Mouse (Mus musculus) CH12.LX (cell line): ENCODE data around the gene Nlrp6. TPM values are rescaled to one million over a fixed set of nuclear protein-coding genes. Genes with fewer than 3 reads are reported as not detected.

Source experiments
- DNase-seq: peaks from one replicate; pipeline ENCODE4 v3.0.0-alpha.2; 2013; ENCODE audit errors: extremely low read depth
- H3K27ac ChIP-seq: 2 replicates; pipeline ENCODE4 v1.5.1; 2012; ENCODE audit warnings: low read depth, mild to moderate bottlenecking, control low read depth, moderate library complexity; ENCODE audit not compliant: insufficient read depth
- H3K27me3 ChIP-seq: replicated peaks from 2 replicates; pipeline ENCODE3; 2012; ENCODE audit warnings: inconsistent platforms
- H3K36me3 ChIP-seq, 2 experiments: replicated peaks in 1 of 2; 2 replicates each; pipeline versions ENCODE3 to v1.6.1; 2012; ENCODE audit warnings: inconsistent platforms in 1 of 2, low read length in 1 of 2, mild to moderate bottlenecking in 1 of 2, mixed read lengths in 1 of 2, moderate library complexity in 1 of 2; ENCODE audit not compliant: control insufficient read depth in 1 of 2, insufficient read depth in 1 of 2
- H3K4me1 ChIP-seq, 2 experiments: 2 replicates each; pipeline ENCODE4 v1.6.1; 2012; ENCODE audit warnings: inconsistent platforms in 1 of 2, moderate library complexity in 1 of 2; ENCODE audit not compliant: insufficient read depth in 2 of 2, control insufficient read depth in 1 of 2
- H3K4me2 ChIP-seq: 2 replicates; pipeline ENCODE4 v1.6.1; 2012; ENCODE audit warnings: low read depth, mild to moderate bottlenecking, control low read depth; ENCODE audit not compliant: poor library complexity, insufficient read depth, severe bottlenecking
- H3K4me3 ChIP-seq, 3 experiments: fragments of 150-350 bp in 1 of 3; sonication (generic) in 1 of 3; replicated peaks in 1 of 3; 2 replicates each; pipeline versions ENCODE3 to v1.5.1; 2011 to 2012; ENCODE audit warnings: low read depth in 2 of 3, low read length in 2 of 3, mild to moderate bottlenecking in 2 of 3, moderate library complexity in 2 of 3, control low read depth in 1 of 3, improper control_type of control experiment in 1 of 3, inconsistent platforms in 1 of 3, mixed read lengths in 1 of 3; ENCODE audit not compliant: poor library complexity in 1 of 3
- H3K79me2 ChIP-seq: replicated peaks from 2 replicates; pipeline ENCODE4 v1.6.1; 2012; ENCODE audit warnings: mild to moderate bottlenecking, moderate library complexity; ENCODE audit not compliant: control insufficient read depth, poor library complexity, insufficient read depth, severe bottlenecking; ENCODE audit errors: extremely low read depth
- H3K9ac ChIP-seq: 2 replicates; pipeline ENCODE4 v1.6.1; 2012; ENCODE audit warnings: low read depth, mild to moderate bottlenecking, control low read depth, moderate library complexity; ENCODE audit not compliant: insufficient read depth
- H3K9me3 ChIP-seq: replicated peaks from 2 replicates; pipeline ENCODE3; 2012; ENCODE audit warnings: low read length, inconsistent platforms, mixed read lengths
- BHLHE40 ChIP-seq: IDR thresholded peaks from 2 replicates; pipeline ENCODE4 v1.6.1; 2011; ENCODE audit warnings: mild to moderate bottlenecking, low read depth, low read length, improper control_type of control experiment
- CHD1 ChIP-seq: IDR thresholded peaks from 2 replicates; pipeline ENCODE4 v1.6.1; 2012; ENCODE audit warnings: low read depth, low read length, improper control_type of control experiment, inconsistent platforms
- CTCF ChIP-seq, 2 experiments: IDR thresholded peaks in 1 of 2; conservative IDR thresholded peaks in 1 of 2; 2 replicates each; pipeline ENCODE4 v1.5.1; 2011 to 2012; ENCODE audit warnings: low read depth in 2 of 2, low read length in 2 of 2, improper control_type of control experiment in 1 of 2, inconsistent platforms in 1 of 2, mild to moderate bottlenecking in 1 of 2, moderate library complexity in 1 of 2
- HCFC1 ChIP-seq: IDR thresholded peaks from 2 replicates; pipeline ENCODE4 v1.6.1; 2012; ENCODE audit warnings: low read depth, mild to moderate bottlenecking, inconsistent platforms, low read length, improper control_type of control experiment
- IRF4 ChIP-seq: IDR thresholded peaks from 2 replicates; pipeline ENCODE4 v1.6.1; 2014; ENCODE audit warnings: low read depth, mild to moderate bottlenecking, inconsistent platforms, low read length, improper control_type of control experiment
- JUN ChIP-seq: IDR thresholded peaks from 2 replicates; pipeline ENCODE4 v1.6.1; 2011; ENCODE audit warnings: low read depth, mild to moderate bottlenecking, low read length, improper control_type of control experiment, moderate library complexity; ENCODE audit not compliant: insufficient read depth
- KAT2A ChIP-seq: IDR thresholded peaks from 2 replicates; pipeline ENCODE4 v1.6.1; 2012; ENCODE audit warnings: low read length, improper control_type of control experiment, inconsistent platforms; ENCODE audit not compliant: insufficient replicate concordance
- MAFK ChIP-seq: IDR thresholded peaks from 2 replicates; pipeline ENCODE4 v1.6.1; 2011; ENCODE audit warnings: low read length, improper control_type of control experiment; ENCODE audit not compliant: insufficient replicate concordance
- MAZ ChIP-seq: IDR thresholded peaks from 2 replicates; pipeline ENCODE4 v1.6.1; 2012; ENCODE audit warnings: low read depth, mild to moderate bottlenecking, inconsistent platforms, low read length, improper control_type of control experiment, moderate library complexity
- MEF2A ChIP-seq: IDR thresholded peaks from 2 replicates; pipeline ENCODE4 v1.6.1; 2014; ENCODE audit warnings: low read depth, mild to moderate bottlenecking, inconsistent platforms, low read length, improper control_type of control experiment, borderline replicate concordance
- MXI1 ChIP-seq: IDR thresholded peaks from 2 replicates; pipeline ENCODE4 v1.6.1; 2011; ENCODE audit warnings: mild to moderate bottlenecking, low read depth, low read length, improper control_type of control experiment
- MYC ChIP-seq: IDR thresholded peaks from 2 replicates; pipeline ENCODE4 v1.6.1; 2011; ENCODE audit warnings: low read depth, mild to moderate bottlenecking, improper control_type of control experiment, low read length
- UBTF ChIP-seq: IDR thresholded peaks from 2 replicates; pipeline ENCODE4 v1.6.1; 2012; ENCODE audit warnings: low read depth, mild to moderate bottlenecking, inconsistent platforms, low read length, improper control_type of control experiment, moderate library complexity
- ZMIZ1 ChIP-seq: IDR thresholded peaks from 2 replicates; pipeline ENCODE4 v1.6.1; 2012; ENCODE audit warnings: low read depth, mild to moderate bottlenecking, inconsistent platforms, low read length, improper control_type of control experiment
- dilution Hi-C: fragments of 300-500 bp; cut with MboI; formaldehyde crosslinking; loops from 2 replicates; pipeline ENCODE4 v1.14.3; 2020; ENCODE audit warnings: low sequenced_read_pairs; ENCODE audit not compliant: extremely low pct_unique_long_range_greater_than_20kb, extremely low pct_ligation_motif_present
- in situ Hi-C: fragments of 300-500 bp; cut with MboI; formaldehyde crosslinking; loops from 3 replicates; pipeline ENCODE4 v1.14.3; 2019; ENCODE audit warnings: low sequenced_read_pairs, low pct_ligation_motif_present, low pct_unique_long_range_greater_than_20kb, mixed read lengths
- polyA plus RNA-seq: library from polyadenylated mRNA; unstranded; fragments of >175 nt; gene quantifications from 2 replicates; pipeline ENCODE4 v1.2.1, GENCODE M21; 2012; ENCODE audit warnings: low read depth; ENCODE audit not compliant: insufficient read length
- total RNA-seq, 2 experiments: library from RNA; depleted of rRNA; stranded (reverse); fragments of 300-350 nt in 1 of 2; fragments of >200 nt in 1 of 2; gene quantifications; 2 replicates each; pipeline ENCODE4 v1.2.3; 2012 to 2014

The Nlrp6 gene
- total and polyA plus RNA-seq, 3 experiments = 0.14 to 0.21 TPM; not detected in 1

DNA sequence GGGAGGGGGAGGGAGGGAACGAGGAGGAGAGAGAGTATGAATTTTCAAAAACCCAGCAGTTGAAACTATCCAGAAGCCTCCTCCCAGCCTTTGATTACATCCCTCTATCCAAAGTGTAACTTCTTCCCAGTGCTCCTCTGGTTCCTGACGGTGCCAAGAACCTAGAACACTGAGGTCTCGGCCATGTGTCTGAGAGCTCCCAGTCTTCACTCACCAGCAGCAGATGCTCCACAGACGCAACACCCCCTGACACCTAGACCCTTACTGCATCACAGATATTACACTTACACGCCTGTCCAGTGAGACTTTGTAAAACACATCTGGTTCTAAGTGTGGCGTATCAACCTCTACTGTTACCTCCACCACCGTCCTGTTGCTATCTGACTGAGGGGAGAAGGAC lies 31.7 kb downstream of the Nlrp6 start:
- no peak overlapping the region for H3K27ac ChIP-seq
- no peak overlapping the region for H3K9ac ChIP-seq
- dilution Hi-C loops (no loop called here), in situ Hi-C loops (no loop called here)
- H3K4me3 ChIP-seq = no peak overlapping the region
- DNase-seq = no peak
- H3K9me3 ChIP-seq = no peaks in the 10 kb centered on the region
- H3K4me2 ChIP-seq = no peak overlapping the region
- no peaks in the 10 kb centered on the region for H3K27me3 ChIP-seq
- H3K36me3 ChIP-seq = peaks cover 20 to 64% of the 10 kb centered on the region in 2 experiments
- TF ChIP-seq MAFK = no peak
- TF ChIP-seq KAT2A = no peak
- no peak for TF ChIP-seq IRF4
- TF ChIP-seq MAZ = no peak
- no peak for TF ChIP-seq MYC
- no peak for TF ChIP-seq BHLHE40
- peaks cover 5% of the 10 kb centered on the region; the same call in 1 of the 2 replicates for H3K79me2 ChIP-seq
- peaks cover 3 to 61% of the 10 kb centered on the region in 2 experiments for H3K4me1 ChIP-seq

DNA sequence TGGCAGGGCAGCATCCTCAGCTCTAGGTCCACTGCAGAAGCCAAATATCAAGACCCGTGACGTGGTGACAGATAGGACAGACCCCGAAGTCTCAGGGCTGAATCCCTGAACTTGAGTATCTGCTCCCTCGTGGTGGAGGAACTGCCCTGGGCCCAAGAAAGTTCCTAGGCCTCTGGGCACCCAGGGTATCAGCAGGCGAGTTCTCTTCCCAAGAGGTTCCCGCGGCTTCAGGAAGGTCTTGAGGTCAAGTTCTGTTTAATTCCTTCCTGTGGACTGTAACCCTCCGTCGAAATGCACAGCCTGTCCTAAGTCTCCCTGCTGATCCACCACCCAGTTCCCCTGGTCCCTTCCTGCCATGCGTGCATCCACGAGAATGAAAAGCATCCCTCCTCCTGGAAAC lies 32.4 kb downstream of the Nlrp6 start:
- Histone ChIP-seq H3K9me3 (no peaks in the 10 kb centered on the region), H3K4me2 (no peak overlapping the region), H3K4me3 (no peak overlapping the region), H3K4me1 (peaks cover 3 to 55% of the 10 kb centered on the region in 2 experiments), H3K27ac (no peak overlapping the region), H3K9ac (no peak overlapping the region), H3K79me2 (peaks cover 5% of the 10 kb centered on the region; the same call in 1 of the 2 replicates), H3K27me3 (no peaks in the 10 kb centered on the region), H3K36me3 (peaks cover 13 to 57% of the 10 kb centered on the region in 2 experiments)
- TF ChIP-seq MYC (no peak), JUN (no peak), ZMIZ1 (no peak), MAFK (no peak), MEF2A (no peak), CHD1 (no peak), UBTF (no peak), CTCF (conservative IDR thresholded peaks at IDR 0.05 in 1 of 2, IDR thresholded peaks at IDR 0.05 in 1 of 2; ENCODE audit: low read depth in 2 of 2, low read length in 2 of 2) (no peak), MXI1 (no peak), HCFC1 (no peak)
- dilution Hi-C loops = no loop called here
- in situ Hi-C loops = no loop called here
- no peak for DNase-seq
